Mouse (Mus musculus) layer of hippocampus, adult 2 months (tissue): ENCODE results near the gene Ccdc85c. TPM values are rescaled to one million over a fixed set of nuclear protein-coding genes. Genes with fewer than 3 reads are reported as not detected.

Experiments
- DNase-seq, 2 experiments: peaks; one replicate each; pipeline ENCODE4 v3.0.0; 2022; ENCODE audit warnings: low spot score in 2 of 2
- H3K27ac ChIP-seq: fragments of 200-600 bp; 2 replicates; pipeline ENCODE4 v1.8.1; 2022
- H3K4me3 ChIP-seq: fragments of 200-600 bp; 2 replicates; pipeline ENCODE4 v1.8.1; 2022; ENCODE audit warnings: mild to moderate bottlenecking
- CTCF ChIP-seq: fragments of 200-600 bp; conservative IDR thresholded peaks from 2 replicates; pipeline ENCODE4 v1.8.1; 2022; ENCODE audit warnings: antibody characterized with exemption, mild to moderate bottlenecking, moderate library complexity
- long read RNA-seq, 2 experiments: library from polyadenylated mRNA; stranded (forward); transcript quantifications; one replicate each; pipeline ENCODE4 v2.0.0; 2021; ENCODE audit warnings: borderline mapping rate in 2 of 2
- total RNA-seq, 2 experiments: library from RNA; stranded (reverse); gene quantifications; 2 replicates each; pipeline ENCODE4 v1.2.3; 2021

Gene Ccdc85c
- 10 to 100 TPM; 68.4 to 68.5 TPM for total RNA-seq
- long read RNA-seq, experiment 1, full-length matches to known transcripts: 4 of 5 reads
- long read RNA-seq, experiment 1, partial matches to known transcripts: 0 of 5 reads
- long read RNA-seq, experiment 1, other reads (novel, unspliced or antisense): 1 of 5 reads
- long read RNA-seq, experiment 2, full-length matches to known transcripts: 10 of 16 reads
- long read RNA-seq, experiment 2, partial matches to known transcripts: 1 of 16 reads
- long read RNA-seq, experiment 2, other reads (novel, unspliced or antisense): 5 of 16 reads

DNA sequence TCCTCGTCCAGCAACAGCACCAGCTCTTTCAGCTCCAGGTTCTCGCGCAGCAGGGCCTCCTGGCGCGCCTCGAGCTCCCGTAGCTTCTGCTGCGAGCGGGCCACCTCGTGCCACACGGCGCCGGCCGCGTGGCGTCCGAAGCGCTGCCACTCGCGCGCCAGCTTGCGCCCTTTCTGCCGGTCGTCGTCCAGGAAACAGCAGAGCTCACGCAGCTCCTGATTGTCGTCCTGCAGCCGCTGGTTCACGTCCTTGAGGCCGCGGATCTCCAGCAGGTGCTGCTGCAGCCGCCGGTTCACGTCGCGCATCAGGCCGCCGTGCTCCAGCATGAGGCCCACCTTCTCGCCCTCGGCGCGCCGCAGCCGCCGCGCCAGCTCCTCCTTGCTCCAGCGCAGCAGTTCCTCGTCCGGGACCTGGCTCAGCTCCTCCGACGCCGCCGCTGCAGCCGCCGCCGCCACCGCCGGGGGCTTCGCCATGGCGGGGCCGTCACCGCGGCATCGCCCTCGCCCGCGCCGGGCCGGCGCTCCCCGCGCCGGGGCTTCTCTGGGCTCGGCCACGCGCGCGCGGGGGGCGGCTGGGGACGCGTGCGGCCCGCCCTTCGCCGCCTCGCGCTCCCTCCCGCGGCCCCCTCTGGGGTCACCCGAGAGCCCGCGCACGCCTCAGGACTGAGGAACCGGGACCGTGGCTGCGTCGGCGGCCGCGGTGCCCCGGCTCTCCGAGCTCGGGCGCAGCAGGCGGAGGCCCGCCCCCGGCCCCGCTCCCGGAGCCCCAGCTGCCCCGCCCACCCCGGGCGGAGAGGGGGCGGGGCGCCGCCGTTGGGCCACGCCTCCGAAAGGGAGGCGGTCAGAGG lies at the start of gene Ccdc85c:
TSS of gene Ccdc85c (minus strand) at position 765 of the 847 bp plus-strand sequence.
- TF ChIP-seq CTCF: no peak
- peak within 1 kb of the TSS; percentile 90 for H3K4me3 ChIP-seq
- H3K27ac ChIP-seq: peak within 1 kb of the TSS; percentile 93
- no peak for DNase-seq

DNA sequence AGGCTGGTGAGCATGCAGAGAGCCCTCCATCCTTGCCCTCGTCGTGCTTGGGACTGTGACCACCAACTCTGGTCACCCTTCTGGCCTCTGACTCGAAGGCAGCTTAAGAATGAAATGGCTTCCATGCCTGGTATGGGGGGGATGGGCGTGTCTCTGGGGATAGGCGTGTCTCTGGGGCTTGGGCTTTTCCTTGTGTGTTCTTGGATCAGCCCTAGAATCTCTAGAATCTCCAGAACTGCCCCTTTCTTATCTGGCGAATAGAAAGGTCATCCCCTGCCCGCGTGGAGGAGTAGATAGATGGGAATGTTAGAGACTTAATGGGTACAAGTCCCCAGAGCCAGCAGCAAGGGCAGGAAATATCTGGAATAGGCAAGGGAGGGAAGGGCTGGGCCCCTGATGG lies 44.9 kb upstream of the Ccdc85c start:
- no peak for DNase-seq
- H3K4me3 ChIP-seq: no peak overlapping the region
- H3K27ac ChIP-seq: no peak overlapping the region
- no peak for TF ChIP-seq CTCF

DNA sequence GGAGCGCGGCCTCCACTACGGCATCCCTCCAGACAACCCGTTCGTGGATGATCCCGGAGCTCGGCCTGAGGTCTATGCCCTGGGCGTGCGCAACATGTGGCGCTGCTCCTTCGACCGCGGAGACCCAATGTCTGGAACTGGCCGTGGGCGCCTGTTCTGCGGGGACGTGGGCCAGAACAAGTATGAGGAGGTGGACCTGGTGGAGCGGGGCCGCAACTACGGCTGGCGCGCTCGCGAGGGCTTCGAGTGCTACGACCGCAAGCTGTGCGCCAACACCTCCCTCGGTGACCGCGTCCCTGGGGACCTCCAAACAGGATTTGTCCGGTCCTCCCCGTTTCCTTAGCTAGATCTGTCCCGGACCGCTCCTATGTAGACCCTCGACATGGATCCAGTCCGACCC lies 43.3 kb upstream of the Ccdc85c start:
- H3K27ac ChIP-seq: no peak overlapping the region
- no peak overlapping the region for H3K4me3 ChIP-seq
- no peak for DNase-seq
- no peak for TF ChIP-seq CTCF

DNA sequence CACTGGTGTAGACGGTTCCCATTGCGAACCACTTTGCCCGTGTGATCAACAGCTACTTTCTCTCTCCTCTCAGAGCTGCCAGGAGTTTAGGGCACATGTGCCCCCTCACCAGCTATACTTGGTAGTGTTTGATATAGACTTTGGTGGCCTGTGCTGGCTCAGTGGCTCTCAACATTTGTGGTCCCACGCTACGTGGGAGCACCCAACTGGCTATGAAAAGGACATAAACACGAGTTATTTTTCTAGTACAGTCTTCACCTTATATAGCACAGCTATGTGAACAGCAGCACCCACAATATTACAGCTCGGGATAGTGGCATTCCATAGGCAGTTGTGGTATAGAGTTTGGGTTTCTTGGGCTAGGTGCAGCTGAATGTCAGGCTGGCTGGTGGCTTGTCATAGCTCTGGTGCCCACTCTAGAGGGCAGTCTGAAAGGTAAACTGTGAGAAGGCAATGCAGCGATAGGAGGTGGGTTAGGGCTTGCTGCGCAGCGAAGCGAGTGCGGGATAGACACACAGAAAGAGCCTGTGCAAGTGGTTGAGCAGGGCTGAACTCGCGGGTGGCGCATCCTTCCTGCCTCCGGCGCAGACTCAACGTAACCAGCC lies 42.7 kb upstream of the Ccdc85c start:
- H3K27ac ChIP-seq: no peak overlapping the region
- no peak for TF ChIP-seq CTCF
- no peak overlapping the region for H3K4me3 ChIP-seq
- no peak for DNase-seq

DNA sequence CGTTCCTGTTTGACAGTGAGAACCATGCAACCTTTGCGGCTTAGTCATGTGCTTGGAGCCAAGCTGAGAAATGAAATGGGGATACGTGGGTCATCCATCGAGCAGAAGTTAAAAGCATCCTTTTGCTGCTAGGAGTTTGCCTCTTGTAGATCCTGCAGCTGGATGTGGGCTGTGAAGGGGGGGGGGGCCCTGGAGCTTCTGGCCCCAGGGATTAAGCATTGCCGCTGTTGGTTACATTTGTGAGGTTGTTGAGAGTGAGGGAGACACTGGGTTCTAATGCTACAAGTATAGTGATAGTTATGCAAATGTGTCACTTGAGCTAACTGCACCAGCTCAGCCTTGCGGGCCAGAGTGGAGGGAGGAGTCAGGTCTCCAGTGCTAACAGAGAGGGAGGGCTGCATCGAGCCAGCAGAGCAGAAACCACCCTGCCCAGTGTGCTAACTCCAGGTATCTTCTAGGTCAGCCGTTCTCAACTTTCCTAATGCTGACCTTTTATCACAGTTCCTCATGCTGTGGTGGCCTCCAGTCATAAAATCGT lies 42.0 kb upstream of the Ccdc85c start:
- Histone ChIP-seq H3K27ac (no peak overlapping the region), H3K4me3 (no peak overlapping the region)
- no peak for DNase-seq
- no peak for TF ChIP-seq CTCF

DNA sequence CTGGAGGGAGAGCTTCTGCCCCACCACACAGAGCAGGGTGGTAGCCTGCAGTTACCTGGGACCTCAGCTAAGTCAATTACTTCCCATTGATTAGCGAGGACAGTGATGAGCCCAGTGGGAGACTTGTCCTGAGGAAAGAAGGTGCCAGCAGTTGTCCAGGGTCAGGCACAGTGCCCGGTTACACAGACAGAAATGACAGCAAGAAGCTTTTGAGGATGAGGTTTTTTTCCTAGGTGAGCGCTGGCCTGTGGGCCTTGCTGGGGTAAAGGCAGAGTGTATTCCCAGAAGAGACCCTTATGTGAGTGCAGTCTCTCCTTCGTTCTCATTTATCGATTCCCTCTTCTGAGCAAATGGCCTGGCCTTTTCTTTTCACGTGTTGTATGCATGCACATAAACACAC lies 41.4 kb upstream of the Ccdc85c start:
- Histone ChIP-seq H3K4me3 (no peak overlapping the region), H3K27ac (no peak overlapping the region)
- no peak for TF ChIP-seq CTCF
- no peak for DNase-seq

DNA sequence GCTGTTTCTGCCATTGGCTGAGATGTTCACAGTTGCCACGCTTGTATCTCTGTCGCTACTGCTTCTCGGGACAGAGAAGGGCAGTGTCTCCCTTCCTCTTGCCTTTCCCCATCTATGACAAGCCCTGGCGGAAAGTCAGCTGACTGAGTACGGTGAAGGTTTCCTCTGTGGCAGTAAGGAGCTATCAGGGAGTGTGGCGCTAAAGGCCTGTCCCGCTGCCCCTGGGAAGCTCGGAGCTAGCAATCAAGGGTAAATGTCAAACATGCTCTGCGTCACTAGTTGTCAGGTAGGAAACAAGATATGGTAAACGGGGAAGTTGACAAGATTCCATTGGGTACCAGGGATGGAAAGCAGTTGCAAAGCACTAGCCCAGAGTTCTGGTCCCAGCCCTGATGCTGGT lies 40.6 kb upstream of the Ccdc85c start:
- TF ChIP-seq CTCF: no peak
- H3K4me3 ChIP-seq: no peak overlapping the region
- no peak for DNase-seq
- H3K27ac ChIP-seq: no peak overlapping the region

DNA sequence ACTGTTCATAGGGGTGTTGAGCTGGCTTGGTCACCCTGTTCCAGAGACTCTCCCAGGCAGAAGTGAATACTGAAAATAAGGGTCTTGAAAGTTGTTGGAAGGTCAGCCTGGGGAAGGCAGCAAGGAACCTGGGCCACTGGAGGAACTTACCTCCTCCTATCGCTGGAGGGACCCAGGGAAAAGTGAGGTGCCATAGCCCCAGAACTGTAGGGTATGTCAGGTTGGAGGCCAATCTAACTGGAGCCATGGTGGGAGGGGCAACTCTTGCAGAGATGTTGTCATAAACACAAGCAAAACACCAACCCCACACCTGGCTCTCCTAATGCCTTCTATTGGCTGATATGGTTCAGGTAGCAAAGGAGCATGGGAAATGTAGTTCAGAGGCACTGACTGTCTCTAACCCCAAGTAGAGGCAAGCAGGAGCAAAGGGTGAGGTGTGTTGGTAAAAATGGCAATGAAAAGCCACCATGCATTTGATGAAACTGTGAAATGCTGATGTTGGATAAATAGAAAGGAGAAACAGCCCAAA lies 38.1 kb upstream of the Ccdc85c start:
- no peak for DNase-seq
- Histone ChIP-seq H3K27ac (no peak overlapping the region), H3K4me3 (no peak overlapping the region)
- TF ChIP-seq CTCF: no peak

DNA sequence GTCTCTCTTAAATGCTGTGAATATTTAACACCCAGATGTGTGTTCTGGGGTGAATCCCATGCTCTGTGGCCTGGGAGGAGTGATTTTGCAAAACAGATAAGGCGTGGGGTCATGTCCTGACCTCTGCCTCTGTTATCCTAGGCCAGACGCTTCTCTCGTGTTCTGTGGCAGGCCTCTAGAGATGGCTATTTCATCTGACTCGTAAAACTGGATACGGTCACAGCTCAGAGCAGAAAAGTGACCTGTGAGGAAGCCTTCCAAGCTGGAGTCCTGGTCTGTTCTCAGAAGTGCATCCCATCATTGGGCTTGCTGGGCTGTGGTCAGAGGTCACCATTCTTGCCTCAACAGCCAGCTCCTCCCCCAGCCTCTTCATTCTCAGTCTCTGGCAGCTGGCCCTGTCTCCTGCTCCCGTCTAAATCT lies 37.2 kb upstream of the Ccdc85c start:
- TF ChIP-seq CTCF: no peak

DNA sequence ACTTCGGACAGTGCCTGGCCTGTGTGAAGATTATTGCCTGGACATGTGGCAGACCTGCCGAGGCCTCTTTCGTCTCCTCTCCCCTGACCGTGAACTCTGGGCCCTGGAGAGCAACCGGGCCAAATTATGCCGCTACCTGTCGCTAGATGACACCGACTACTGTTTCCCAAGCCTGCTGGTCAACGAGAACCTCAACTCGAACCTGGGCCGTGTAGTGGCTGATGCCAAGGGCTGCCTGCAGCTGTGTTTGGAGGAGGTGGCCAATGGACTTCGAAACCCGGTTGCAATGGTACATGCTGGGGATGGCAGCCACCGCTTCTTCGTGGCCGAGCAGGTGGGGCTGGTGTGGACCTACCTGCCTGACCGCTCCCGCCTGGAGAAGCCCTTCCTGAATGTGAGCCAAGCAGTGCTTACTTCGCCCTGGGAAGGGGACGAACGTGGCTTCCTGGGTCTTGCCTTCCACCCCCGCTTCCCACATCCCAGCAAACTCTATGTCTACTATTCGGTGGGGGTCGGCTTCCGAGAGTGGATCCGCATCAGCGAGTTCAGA lies 36.6 kb upstream of the Ccdc85c start:
- DNase-seq: no peak
- Histone ChIP-seq H3K4me3 (no peak overlapping the region), H3K27ac (no peak overlapping the region)
- no peak for TF ChIP-seq CTCF

More for the DNA sequence above, 37.2 kb upstream of the Ccdc85c start:
- no peak overlapping the region for H3K27ac ChIP-seq
- DNase-seq: no peak
- H3K4me3 ChIP-seq: no peak overlapping the region

DNA sequence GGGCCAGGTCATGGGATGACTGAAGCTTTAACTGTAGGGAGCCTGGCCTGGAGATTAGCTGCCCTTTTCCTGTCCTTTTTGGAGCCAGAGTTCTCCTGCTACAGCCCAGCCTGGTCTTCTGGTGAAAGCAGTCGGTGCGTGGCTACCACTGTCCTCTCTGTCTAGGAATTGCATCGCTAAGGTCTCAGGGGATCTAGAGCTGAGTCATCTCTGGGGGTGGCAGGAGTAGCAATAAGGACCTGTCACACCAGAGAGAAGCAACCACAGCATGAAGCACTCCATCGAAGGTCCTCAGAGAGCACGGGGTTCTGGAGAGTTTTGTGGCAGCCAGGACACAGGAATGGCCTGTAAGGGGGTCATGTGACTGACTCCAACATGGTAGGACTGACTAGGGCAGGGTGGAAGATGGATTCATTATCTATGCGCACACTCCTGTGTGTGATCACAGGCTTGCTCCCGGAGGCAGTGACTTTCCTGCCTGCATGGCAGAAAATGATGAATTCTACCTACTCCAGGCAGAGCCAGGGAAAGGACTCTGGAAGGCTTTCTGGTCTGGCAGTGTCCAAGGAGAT lies 35.3 kb upstream of the Ccdc85c start:
- H3K4me3 ChIP-seq: no peak overlapping the region
- DNase-seq: no peak
- no peak for TF ChIP-seq CTCF
- no peak overlapping the region for H3K27ac ChIP-seq

DNA sequence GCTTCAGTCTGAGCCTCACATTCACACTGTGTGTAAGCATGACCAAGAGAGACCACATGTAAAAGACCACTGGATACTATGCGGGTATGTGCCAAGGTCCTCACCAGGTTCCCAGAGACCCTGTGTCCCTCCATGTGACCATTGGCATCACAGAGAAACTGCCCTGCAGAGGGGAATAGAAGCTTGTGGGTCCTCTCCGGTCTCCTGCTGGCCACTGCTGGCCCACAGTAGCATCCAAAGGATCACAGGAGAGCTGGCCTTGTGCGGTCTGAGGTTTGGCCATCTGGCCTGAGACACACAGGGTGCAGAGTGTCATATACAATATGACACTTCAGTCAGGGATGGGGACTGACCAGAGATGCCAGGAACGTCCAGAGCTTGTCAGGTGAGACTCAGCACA lies 34.8 kb upstream of the Ccdc85c start:
- H3K4me3 ChIP-seq: no peak overlapping the region
- H3K27ac ChIP-seq: no peak overlapping the region
- DNase-seq: no peak
- TF ChIP-seq CTCF: no peak
